Mouse (Mus musculus) erythroblast, adult 5-6 weeks (primary cell): ENCODE measurements at regions not wholly inside any gene's neighbourhood (a gene's known extent, or its start where the extent isn't known, plus 50 kb on each side); places are given as distances from the start of the nearest gene placed in this dataset.
"Not testable (repeated sequence)": the region's sequence is repeated elsewhere in the genome, so short reads cannot be mapped to it uniquely, and the experiment has no call there.

Experiments used
- ATAC-seq: replicated peaks from 2 replicates; pipeline ENCODE4 v1.8.0; 2016; ENCODE audit warnings: moderate number of reproducible peaks, mild to moderate bottlenecking, moderate TSS enrichment, inconsistent platforms; ENCODE audit not compliant: poor library complexity, low FRiP score, severe bottlenecking

DNA sequence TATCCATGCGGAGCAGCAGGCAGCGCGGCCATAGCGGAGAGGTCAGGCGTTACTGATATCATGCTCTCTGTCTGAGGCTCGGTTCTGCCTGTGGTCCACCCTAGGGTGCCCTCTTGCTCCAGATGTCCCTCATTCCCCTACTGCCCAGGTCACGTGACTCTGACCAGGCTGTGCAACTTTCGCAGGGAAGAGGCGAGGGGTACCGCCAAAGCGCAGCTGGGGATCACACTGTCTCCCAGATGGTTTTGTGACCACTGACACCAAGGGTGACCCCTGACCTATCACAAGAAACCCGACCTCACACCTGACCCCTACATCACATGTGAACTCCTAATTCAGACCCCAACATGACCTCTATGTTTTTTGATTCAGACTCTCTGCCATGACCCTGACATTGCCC is 50.8 kb downstream of the Gm10139 start:
- not testable (repeated sequence) for ATAC-seq

DNA sequence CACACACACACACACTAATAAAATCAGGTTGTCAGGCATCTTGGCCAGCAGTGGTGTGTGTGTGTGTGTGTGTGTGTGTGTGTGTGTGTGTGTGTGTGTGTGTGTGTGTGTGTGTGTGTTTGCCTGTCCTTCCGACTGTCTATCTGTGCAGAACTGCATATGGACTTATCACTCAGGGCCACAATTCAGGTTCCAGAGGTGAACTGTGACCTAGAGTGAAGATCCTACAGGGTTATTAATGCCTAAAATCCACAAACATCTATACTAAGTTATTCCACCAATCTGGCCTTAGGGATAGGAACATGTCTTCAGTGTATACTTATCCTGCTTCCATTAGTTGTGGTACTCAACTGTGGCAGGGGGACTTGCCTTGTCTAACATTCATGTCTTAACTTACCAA is 73.8 kb downstream of the Gm10139 start:
- ATAC-seq: peak; percentile 65; the same call in 1 of the 2 replicates

DNA sequence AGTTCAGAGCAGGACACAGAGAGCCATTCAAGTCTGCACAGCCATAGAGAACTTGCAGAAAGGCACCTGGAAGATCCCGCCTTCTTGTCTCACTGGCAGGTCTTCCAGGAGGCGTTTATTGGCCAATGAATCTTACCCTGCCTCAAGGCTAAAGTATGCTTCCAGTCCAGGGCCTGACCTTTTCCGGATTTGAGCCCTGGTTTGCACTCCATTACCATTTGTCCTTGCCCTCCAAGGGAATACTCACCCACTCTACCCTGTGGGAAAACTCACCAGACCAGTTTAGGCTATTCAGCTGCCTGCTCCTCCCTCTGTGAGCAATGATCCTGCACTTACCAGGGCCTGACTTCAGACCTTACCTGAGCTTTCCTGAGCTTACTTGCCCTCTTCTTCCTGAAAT is 107.7 kb downstream of the Gm10139 start:
- ATAC-seq: not testable (repeated sequence)

DNA sequence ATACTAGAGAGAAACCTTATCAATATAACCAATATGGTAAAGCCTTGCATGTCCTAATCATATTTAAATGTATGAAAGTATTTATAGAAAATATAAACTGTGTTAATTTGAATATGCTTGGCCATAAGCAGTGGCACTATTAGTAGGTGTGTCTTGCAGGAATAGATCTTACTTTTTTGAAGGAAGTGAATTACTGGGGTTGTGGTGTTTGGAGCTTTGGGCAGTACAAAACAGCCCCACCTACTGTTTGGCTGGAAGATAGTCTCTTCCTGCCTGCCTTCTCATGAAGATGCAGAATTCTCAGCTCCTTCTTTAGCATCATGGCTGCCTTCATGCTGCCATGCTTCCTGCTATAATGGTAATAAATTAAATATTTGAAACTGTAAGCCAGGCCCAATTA is 137.8 kb downstream of the Gm10139 start:
- not testable (repeated sequence) for ATAC-seq

DNA sequence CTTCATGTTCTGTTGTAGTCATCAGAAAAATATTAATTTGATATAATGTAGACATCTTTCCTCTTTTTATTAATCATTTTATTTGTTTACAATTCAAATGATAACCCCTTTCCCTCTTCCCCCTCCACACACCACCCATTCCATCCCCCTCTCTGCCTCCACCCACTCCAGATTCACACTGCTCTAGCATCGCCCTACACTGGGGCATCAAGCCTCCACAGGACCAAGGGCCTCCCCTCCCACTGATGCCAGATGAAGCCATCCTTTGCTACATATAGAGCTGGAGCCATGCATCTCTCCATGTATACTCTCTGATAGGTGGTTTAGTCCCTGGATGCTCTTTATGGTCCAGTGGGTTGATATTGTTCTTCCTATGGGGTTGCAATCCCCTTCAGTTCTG is 147.4 kb downstream of the Gm10139 start:
- ATAC-seq: not testable (repeated sequence)
